Mouse (Mus musculus) lung, adult 18-20 months (tissue): ENCODE results near the gene Kcnab1.
"Not testable (repeated sequence)": the region's sequence is repeated elsewhere in the genome, so short reads cannot be mapped to it uniquely, and the experiment has no call there.

ENCODE experiments used
- DNase-seq, 2 experiments: peaks; one replicate each; pipeline ENCODE4 v3.0.0; 2022; ENCODE audit warnings: mixed read lengths in 2 of 2

Kcnab1 gene

DNA sequence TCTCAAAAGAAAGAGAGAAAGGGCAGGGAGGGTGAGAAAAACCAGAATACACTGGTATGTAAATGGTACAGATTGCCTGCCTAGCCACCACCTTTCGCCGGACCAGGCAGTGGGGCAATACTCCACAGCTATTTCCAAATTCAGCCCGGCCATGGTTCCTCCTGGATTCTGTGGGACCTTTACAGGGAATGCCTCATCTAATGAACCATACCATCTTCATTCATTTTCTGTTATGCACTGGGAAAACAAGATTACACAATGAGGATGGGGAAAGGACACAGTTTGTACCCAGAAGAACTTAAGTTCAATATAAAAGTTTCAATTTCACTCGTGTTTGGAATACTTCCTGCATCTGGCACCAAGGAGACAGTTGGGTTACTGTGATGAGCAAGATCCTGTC is 263.4 kb downstream of the Kcnab1 start:
- no peak for DNase-seq

DNA sequence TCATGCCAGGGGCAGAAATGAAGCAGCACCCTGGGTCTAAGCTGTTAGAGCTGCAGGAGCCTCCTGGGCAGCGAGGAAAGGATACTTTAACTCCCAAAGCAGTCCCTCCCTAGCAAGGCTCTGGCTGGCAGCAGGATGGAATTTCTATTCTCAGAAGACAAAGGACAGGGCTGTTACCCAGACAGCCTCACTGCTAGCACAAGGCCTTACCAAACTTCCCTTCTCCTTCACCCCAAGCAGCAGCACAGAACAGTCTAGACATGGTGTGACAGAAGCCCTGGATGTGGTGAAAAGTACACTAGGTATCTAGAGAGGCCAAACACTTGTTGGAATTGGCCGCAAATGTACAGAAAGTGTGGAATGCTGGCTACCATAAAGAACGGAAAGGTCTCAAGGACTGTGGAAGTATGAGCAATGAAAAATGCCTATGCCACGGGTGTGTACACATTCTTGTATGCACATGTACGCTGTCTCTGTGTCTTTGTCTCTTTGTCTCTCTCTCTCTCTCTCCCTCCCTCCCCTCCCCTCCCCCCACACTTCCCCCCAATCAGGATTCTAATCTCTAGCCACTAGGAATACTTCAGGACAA is 264.5 kb downstream of the Kcnab1 start:
- DNase-seq: no peak

- DNase-seq: no peak
Observed at GRCm38 (mm10) chr3:65374729-65375128, 265.5 kb downstream of the Kcnab1 start.

- no peak for DNase-seq
Observed at GRCm38 (mm10) chr3:65378724-65379123, 269.5 kb downstream of the Kcnab1 start.

GRCm38 (mm10) chr3:65379884-65380539 is 270.8 kb downstream of the Kcnab1 start:
- DNase-seq: no peak

DNA sequence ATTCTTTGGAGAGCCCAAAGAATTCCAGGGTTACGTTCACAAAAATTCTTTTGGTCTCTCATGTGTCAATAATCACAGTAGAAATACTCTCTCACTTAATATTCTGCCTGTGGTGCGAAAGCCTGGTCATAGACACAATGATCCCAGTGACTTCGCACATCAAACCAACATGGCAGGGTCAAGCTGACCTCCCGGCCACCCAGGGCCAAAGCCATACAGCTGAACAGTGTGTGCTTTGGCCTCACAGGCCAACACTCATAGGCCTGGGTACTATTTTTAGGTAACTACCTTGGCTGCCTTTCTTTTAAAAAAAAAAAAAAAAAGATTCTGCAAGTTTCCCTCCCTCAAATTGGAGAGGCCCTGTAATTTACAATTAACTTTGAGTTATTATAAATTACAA is 271.9 kb downstream of the Kcnab1 start:
- no peak for DNase-seq

- no peak for DNase-seq
Observed at GRCm38 (mm10) chr3:65384431-65384830, 275.2 kb downstream of the Kcnab1 start.

DNA sequence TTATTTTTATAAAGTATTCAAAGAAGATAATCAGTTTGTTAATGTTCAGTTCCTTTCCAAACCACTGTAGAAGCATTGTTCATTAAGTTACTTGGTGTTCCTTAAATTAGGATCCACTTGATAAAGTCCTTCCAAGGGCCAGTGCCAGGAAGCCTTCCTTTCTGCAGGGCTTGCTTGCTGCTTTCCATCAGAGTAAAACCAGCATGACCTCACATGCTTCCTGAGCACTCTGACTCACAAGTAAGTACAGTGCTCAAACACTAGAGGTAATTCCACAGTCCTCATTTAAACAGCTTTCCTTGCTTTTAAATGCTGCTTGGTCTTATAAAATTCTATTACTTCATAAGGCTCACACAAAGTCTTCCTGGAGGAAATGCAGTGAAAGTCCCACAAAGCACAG is 276.6 kb downstream of the Kcnab1 start:
- DNase-seq: no peak

DNA sequence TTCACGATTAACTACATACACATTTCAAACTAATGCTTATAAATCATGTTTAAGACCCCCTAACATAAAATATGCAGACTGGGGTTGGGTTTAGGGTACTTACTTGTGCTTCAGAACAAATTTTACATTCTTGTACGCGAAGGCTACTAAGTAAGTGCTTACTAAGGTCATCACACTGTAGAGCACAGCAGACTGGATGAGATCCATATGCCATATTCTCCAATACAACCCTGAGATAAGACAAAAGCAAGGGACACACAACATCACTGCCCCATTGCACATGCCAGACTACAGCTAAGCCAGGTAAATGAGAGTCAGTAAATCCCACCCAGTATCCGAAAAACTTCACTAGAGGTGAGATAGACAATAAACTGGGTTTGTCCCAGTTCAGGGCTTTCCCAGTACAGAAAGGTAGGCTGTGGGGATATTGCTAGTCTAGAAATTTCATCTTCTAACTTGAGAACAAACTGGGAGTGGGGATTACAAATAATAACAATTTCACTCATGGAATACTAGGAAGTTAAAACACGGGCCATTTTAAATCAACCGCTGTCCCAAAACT is 282.1 kb downstream of the Kcnab1 start:
- no peak for DNase-seq

DNA sequence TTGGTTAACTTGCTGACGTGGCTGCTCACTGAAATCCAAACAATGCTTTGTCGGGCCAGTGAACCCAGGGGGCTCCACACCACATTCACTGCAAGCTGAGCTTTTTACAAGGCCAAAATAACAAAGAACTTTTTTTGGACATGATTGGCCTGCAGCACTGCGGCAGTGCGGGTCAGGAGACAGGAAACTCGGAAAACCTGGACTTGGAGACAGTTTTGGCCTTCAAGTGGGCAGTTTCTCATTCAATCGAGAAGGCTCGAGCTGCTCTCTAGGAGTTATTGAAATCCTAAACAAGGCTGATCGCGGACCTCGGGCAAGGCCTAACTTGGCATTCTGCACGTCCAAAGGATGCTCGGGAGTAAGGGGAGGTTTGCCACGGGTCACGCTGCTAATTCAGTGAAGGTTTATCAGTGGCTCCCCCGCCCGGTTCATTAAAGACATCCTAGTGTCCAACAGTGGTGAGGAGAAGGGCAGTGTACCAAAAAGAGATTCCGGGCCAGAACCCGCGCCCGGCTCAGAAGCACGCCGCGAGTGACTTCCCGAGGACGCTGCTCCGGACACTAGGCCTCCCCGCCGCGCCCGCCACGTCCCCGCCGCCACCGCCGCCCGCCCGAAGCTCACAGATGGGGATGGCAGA is 282.7 kb downstream of the Kcnab1 start:
- no peak for DNase-seq

DNA sequence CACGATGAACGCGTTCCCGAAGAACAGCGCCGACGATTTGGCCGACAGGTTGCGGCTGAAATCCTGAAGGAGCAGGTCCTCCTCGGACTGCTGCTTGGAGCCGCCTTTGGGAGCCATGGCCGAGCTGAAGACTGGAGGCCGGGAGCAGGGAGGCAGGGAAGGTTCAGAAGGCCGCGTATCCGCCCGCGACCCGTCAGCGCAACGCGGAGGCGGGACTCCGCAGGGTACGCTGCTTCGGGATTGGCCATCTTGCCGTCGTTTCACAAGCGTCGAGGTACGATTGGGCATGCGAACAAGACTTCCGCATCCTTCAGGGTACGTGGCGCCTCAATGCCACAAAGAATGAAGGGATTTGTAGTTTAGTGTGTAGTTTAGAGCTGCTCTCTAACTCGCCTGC is 283.2 kb downstream of the Kcnab1 start, which contains the start of gene Ssr3:
Ssr3 (minus strand) TSS at position 203 of the 397 bp plus-strand sequence.
- peak; percentile 98 for DNase-seq

GRCm38 (mm10) chr3:65395111-65395510 is 285.9 kb downstream of the Kcnab1 start:
- DNase-seq: not testable (repeated sequence)

- no peak for DNase-seq
Observed at GRCm38 (mm10) chr3:65396835-65397504, 287.8 kb downstream of the Kcnab1 start.

GRCm38 (mm10) chr3:65397566-65397965 is 288.4 kb downstream of the Kcnab1 start:
- no peak for DNase-seq

GRCm38 (mm10) chr3:65405781-65406180 is 296.6 kb downstream of the Kcnab1 start:
- DNase-seq: no peak

GRCm38 (mm10) chr3:65407891-65408290 is 298.7 kb downstream of the Kcnab1 start:
- no peak for DNase-seq

DNA sequence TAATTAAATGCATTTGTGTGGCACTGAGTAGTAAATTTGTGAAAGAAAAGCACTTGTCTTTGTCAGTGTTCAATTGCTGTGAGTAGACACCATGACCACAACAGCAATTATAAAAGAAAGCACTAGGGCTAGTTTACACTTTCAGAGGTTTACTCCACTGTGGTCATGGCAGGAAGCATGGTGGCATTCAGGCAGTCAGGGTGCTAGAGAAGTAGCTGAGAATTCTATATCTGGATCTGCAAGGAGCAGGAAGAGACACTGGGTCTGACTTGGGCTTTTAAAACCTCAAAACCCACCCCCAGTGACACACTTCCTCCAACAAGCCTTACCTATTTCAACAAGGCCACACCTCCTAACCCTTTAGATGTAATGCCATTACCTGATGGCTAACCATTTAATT is 307.4 kb downstream of the Kcnab1 start:
- DNase-seq: no peak

DNA sequence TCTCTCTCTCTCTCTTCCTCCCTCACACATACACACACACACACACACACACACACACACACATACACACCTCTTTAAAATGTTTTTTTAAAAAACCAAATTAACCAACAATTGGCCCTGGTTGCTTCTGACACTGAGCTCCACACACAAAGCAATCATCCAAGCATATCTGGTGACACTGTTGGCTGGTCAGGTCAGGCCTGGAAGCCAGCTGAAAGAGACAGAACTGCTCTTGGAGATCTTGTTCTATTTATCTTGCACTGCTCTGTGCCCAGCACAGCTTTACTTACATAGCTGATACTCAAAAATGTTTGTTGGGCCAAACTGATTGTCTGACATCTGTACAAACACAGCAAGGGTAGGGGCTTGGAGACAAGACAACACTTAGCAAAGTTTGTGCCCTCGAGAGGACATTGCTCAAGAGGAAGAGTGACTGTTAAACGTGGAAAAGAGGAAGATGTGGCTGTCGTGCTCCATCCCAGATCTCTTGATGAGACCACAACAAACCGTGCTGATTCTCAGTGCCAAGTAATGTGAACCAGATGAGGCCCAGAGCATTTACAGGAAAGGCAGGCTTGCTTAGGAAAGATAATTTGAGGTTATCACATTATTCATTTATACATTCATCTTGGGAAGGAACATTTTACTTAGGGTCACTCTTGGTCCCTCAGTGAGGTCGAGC is 308.9 kb downstream of the Kcnab1 start:
- no peak for DNase-seq

GRCm38 (mm10) chr3:65419706-65420105 is 310.5 kb downstream of the Kcnab1 start:
- no peak for DNase-seq
